Mouse (Mus musculus) kidney, postnatal 10 days (tissue): Measurements from ENCODE around the gene Pxdn.
A peak's percentile ranks its signal among the peaks of the same experiment; 100 is the strongest.

Source experiments
- DNase-seq: peaks from one replicate; pipeline ENCODE4 v3.0.0; 2021; ENCODE audit warnings: mixed read lengths

Gene Pxdn

DNA sequence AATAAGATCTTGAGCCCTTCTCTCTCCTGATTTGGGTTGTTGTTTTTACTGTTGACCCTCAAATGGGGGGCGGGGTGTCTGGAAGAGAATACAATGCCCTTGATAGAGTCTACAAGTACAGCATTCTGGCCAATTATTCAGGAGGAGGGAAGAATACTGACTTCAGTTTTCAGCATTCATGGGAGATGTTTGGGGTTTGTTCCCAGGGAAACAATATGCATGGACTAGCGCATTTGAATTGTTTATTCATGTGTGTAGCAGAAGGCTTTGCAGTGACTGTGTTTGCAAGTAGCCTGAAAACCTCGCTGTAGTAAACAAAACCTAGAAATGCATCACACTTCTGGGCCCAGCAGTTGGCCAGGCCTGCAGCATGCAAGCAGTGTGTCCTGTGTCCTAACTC lies 17.1 kb downstream of the Pxdn start:
- DNase-seq, result no peak

DNA sequence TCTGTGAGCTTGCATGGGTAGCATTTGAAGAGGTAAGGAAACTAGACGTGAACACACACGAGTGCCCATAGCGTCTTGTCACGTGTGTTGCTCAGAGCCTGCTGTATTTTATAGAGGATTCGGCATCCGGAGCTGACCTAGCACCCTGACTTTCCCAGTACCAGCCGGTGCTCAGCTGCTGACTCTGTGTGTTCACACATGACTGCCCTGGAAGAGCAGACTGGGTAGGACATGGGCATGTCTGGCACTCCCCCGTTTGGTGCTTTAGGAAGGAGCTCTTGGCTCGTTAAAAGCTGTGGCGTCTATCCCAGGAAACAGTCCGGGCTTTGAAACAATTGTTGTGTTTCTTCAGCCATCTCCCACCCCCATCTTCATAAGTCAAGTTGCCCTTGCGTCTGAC lies 19.6 kb downstream of the Pxdn start:
- DNase-seq, result peak; percentile 69

DNA sequence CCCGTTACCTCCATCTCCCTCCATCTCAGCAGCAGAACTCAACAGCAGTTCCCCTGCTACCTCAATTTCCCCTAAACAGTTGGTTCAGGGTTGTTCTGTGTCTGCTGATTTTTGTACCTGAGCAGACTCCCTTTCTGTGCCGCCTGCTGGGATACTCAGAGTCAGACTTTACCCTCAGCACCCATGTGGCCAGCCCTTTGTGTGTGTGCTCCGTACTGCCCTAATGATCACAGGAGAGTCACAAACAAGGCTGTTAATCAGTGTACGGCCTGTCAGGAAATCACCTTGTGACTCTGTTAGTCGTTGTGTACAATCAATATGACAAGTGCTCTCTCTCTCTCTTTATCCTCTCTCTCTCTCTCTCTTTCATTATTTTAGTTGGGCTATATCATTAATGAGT lies 21.2 kb downstream of the Pxdn start:
- peak; percentile 34 for DNase-seq

DNA sequence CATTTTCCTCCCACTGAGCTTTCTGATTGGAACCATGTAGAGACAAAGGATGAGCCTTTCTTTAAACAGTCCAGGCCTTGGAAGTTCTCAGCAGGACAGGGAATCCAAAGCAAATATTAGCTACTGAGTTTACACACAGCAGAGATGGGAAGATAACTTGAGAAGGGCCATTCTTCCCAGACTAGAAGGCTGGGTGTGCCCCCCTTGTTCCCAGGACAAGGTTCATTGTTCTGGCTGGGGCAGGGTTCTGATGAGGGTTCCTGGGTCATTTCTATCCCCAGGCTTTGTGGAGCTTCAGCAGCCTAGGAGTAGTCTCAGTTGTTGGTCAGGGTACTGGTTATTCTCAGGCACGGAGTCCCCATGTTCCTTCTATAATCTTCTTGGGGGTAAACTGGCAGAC lies 23.6 kb downstream of the Pxdn start:
- no peak for DNase-seq

DNA sequence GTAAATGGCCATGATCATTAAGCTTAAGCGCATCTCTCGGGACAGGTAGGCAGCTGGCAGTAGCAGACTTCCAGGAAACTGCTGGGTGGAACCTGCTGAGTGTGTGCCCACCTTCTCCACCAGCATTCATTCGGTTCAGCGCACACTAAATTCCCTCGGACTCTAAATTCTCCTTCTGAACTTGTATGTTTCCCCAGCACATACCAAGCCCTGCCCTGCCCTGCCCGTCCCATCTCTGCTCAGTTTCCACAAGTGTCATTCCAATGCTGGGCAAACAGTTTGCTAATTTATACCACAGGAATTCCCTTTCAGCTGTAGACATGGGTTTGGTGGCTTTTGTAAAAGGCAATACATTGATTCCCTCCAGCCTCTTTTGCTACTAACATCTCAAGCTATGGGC lies 27.6 kb downstream of the Pxdn start:
- no peak for DNase-seq

DNA sequence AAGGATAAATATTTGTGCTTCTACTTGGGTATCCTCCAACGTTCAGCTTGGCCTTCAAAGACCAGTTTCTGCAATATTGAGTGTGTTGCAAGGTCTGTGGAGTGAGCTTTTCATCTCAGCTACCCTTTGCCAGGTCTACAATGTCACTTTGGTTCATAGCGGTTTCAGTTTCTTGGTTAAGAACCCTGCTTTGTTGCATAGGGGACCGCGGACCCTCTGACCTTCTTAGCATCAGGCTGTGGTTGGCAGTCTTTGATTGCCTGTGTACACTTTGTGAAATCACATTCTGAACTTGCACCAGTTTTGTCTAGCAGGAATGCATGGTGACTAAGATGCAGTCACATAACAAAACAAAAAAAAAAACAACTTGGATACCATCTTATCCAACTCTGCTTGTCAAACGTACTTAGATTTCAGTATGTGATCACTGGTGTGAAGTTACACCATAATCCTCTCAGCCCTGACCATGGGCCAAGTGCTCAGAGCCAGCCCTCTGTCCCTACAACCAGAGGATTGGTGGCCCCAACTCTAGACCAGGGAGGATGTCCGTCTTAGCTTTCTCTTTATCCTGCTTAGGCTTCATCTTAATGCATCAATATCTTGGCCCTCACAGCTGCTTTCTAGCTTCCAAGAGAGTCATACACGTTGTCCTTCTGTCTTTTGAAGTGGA lies 34.5 kb downstream of the Pxdn start:
- no peak for DNase-seq

DNA sequence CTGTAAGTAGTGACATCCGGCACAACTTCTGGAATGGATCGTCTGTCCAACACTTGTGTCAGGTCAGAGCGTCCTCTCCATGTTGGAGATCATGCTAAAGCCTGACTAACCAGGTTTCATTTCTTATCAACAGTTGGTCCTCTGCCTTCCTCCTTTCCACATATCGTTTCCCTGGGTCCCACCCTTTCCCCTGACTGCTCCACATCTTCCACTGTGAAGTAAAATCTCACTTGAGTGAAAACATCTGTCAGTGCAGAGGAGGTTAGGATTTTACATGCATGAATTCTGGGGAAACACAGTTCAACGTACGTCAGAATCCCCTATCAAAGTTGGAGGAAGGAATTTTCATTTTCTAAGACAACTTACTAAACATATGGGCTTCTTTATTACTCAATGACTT lies 35.1 kb downstream of the Pxdn start:
- no peak for DNase-seq

DNA sequence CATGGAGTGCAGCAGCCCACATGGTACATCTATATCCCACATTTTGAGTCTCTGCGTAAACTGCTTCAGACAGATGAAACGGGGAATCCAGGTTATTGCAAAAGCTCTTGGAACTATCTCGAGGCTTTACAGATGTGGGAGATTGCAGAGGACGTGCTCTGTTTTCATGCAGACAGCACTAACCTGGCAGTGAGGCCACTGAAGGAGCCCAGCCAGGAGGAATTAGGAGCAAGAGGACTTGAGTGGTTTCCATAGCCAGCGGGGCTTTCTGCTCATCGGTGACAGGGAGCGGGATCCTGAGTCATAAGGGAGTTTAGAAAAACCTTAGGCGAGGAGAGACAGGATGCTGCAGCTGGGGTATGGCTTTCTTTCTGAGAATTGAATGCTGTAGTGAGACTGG lies 42.7 kb downstream of the Pxdn start:
- no peak for DNase-seq

DNA sequence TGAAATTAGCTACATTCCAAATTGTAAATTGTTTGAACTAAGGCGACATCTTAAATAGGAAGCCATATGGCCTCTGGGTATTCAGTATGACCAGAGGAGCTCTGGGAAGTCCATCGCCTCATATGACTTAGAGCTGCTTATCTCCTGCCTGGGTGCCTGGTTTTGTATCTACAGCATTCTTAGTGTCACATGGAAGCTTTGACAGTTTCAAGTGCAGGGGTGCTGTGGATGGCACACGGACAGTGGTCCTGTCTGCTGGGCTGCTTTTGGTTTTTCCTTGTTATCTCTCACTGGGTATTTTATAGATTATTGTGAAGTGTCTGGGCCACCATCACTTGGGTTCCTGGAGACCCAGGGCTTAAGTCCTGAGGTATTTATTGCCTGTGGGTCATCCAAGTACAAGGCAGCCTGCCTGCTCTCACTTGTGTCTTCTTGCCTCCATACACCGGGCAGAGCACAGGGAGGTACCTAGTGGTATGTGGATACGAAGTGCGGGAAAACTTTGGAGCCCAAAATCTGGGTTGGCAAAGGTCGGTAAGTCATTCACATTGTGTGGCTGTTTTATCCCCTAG lies 44.4 kb downstream of the Pxdn start:
- DNase-seq, result no peak

DNA sequence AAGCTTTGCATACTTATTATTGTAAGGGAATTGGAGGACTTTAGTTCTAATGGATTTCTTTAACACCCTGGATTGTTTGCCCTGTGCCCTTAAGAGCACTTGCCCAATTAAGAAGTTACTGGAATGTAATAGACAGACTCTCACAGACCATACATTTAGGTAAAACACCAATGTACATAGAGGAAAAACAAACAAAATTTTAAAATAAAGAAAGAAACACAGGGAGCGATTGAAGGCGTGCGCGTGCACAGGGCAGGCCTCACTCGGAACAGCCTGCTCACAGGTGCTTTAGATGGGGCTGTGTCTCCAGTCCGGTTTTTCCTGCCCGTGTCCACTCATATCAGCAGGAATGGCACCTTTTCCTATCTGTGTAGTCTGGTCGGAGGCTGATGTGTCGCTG lies 45.8 kb downstream of the Pxdn start:
- no peak for DNase-seq

DNA sequence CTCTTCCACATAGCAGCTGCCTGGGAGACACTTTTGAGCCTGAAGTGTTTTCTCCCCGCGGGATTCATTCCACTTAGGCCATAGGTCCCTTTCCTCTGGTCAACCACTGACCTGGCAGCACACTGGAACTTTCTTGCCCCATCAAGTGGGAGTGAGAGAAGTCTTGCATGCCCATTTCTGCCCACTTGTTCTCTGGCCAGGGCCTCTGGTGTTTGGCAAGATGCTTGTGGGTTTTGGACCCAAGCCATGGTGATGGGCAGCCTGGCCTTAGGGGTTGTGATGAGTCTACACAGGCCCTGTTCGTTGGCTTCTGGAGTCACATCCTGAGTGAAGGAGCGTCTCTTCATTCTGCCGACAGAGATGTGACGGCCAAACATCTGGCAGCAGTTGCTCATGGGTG lies 47.7 kb downstream of the Pxdn start:
- DNase-seq, result no peak

DNA sequence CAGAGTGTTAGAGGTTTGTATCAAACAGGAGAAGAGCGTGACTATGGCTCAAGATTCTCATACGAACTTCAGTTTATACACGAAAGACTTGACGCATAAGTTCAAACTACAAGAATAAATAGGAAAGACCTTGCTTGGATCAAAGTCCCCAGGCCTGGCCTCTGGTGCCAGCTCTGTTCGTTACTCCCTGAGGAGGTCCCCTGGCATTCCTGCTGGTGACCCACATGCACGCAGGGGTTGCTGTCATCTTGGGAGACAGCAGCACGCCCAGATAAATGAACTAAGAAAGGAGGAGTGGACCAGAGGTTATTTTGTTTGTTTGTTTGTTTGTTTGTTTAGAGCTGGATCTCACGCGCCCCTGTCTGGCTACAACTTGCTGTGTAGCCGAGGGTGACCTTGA lies 48.8 kb downstream of the Pxdn start:
- DNase-seq, result no peak

DNA sequence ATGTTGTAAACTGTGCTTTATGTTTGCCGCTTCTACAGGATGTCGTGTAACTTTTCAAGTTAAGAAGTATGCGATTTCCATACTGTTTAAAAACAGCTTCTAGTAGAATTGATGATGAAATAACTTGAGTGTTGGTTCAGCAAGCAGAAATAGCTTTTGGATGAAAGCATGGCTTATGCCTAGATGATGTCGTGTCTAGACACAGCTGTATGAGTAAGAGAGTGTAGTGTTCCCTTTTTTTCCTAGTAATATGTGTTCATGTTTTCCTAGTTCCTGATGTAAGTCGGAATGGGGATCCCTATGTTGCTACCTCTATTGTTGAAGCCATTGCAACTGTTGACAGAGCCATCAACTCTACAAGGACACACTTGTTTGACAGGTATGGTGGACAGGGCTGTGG lies 61.5 kb downstream of the Pxdn start:
- DNase-seq, result no peak

DNA sequence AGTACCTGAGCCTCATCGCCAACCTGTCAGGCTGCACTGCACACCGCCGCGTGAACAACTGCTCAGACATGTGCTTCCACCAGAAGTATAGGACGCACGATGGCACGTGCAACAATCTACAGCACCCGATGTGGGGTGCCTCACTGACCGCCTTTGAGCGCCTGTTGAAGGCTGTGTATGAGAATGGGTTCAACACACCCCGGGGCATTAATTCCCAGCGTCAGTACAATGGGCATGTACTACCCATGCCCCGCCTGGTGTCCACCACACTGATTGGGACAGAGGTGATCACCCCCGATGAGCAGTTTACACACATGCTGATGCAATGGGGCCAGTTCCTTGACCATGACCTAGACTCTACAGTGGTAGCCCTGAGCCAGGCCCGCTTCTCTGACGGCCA lies 64.5 kb downstream of the Pxdn start:
- DNase-seq, result no peak

DNA sequence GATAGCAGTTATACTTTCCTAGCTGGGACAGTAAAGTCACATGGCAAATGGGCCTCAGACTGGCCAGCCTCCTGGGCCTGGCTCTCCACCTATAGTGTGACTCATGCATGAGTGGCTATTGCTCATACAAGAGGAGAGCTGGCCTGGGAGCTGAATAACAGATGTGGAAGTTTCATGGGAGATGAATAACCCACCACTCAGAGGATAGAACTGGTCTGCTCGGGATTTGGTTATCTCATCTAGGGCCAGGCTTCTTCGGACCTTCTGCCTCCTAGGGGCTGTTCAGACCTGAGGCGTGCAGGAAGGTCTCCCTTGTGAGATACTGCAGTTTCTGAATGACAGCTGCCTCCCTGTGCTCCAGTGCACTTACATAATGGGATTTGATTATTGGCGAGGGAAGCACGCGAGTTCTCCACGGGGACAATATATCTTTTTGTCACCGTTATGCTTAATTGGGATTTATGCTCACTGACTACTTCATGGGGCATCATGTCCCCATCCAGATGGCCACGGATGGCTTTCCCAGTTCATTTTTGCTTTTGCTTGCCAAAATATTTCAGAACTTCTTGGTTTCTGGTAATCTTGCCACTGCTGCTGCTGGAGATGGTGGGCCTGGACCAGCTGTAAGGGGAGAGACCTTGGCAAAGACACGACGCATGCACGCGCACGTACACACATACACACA lies 66.4 kb downstream of the Pxdn start:
- DNase-seq, result no peak

DNA sequence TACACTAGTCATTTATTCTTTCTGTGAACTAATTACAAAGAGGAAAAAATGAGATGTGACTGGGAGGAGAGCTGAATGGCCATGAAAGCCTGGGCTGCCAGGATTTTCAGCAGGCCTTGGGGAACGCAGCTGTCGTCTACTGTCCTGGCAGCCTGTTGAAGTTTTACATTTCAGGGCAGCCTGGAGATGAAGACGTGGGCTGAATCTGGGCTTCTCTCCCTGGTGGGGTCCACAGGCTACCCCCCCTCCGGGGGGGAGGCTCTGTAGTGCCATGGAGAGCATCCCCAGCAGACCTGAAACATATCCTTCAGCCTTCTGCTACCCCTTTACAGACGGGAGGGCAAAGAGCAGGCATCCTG lies 66.9 kb downstream of the Pxdn start:
- DNase-seq, result no peak

DNA sequence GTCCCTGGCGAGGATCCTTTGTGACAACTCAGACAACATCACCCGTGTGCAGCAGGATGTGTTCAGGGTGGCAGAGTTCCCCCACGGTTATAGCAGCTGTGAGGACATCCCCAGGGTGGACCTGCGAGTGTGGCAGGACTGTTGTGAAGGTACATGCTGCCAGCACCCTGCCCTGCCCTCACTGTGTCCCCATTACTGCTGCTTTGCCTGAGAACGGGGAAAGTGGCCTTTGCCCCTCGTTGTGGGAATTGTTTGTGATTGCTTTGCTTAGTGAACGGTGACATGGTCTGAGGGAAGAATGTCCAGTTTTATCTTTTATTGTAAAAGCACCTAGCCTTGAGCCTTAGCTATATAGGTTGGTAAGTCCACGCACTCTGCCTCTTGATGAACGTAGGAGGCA lies 69.2 kb downstream of the Pxdn start:
- no peak for DNase-seq

DNA sequence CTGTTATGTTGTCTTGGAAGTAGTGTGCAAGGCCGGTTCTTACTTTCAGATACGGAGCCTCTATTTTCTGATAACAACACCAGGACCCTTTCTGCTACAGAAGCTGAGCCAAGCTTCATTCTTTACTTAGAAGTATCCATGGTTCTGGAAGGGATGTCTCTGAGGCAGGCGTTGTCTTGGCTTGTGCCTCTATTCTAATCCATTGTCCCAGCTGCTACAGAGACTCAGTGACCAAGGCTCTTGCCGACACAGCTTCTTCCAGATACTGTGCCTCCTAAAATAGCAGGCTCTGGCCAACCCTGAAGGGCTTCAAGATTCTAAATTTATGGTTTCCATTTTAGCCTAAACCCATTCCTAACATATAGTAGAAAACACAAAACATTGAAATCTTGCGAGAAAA lies 71.3 kb downstream of the Pxdn start:
- DNase-seq, result no peak

DNA sequence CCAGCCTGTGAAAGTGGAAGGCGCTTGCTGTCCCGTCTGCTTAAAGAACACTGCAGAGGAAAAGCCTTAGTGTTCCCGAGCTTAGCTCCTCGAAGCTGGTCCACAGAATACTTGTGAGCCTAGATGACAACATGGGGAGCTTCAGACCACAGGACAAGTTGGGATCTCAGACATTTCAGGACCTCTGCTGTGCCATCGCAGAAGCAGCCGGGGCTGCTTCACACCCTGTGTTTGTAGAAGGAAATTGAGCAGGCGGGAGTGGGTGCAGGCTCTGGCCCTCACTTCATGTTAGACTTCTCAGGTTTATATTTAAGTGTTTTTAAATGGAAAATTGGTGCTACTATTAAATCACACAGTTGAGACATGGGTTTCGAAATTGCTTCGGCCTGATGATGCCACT lies 78.1 kb downstream of the Pxdn start:
- no peak for DNase-seq

DNA sequence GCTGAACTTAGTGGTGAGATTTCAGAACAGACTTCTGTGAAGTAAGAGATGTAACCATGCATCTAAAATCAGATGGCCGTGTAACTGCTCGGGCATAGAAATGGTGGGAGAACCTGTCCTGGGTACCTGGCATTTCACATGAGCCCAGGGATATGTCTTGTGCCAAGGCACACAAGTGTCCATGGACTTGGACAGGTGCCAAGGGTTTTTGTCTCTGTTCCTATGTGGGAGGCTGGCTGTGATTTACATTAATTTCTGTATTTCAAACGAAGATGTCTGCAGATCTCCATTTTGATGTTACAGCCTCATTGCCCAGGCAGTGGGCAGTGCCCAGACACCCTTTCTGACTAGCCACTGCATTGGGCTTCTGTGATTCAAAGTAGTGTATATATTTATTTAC lies 79.7 kb downstream of the Pxdn start:
- no peak for DNase-seq

DNA sequence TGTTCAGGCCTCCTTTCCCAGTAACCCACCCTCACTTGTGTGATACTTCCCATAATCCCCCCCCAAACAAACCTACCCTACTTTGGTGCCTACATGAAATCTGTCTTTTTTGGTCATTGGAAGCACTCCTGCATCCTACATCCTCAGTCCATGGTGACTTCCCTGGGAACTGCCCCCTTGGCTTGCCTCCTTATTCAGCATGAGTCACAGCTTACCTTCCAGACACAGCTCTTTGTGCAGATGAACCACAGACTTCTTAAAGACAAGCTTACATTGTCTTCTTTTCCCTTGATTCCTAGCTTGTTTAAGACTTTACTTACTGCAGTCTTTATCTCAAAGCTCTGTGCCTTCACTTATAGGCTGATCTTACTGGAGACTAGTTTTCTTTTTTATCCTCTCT lies 83.0 kb downstream of the Pxdn start:
- DNase-seq, result no peak

DNA sequence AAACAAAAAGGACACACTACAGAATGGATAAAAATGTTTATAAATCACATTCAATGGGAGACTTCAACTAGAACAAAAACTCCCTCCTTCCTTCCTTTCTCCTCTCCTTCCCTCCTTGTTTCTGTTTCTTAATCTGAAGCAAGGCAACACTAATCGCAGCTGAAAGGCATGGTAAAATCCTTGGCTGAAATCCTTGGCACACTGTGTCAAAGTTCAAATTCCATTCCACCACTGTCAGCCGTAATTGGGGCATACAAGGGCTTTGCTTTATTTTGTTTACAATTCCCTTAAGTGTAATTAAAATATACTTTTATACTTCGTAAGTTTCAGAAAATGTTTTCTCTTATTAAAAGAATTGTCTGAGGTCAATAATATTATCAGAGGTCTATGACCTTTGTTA lies 86.1 kb downstream of the Pxdn start:
- no peak for DNase-seq

DNA sequence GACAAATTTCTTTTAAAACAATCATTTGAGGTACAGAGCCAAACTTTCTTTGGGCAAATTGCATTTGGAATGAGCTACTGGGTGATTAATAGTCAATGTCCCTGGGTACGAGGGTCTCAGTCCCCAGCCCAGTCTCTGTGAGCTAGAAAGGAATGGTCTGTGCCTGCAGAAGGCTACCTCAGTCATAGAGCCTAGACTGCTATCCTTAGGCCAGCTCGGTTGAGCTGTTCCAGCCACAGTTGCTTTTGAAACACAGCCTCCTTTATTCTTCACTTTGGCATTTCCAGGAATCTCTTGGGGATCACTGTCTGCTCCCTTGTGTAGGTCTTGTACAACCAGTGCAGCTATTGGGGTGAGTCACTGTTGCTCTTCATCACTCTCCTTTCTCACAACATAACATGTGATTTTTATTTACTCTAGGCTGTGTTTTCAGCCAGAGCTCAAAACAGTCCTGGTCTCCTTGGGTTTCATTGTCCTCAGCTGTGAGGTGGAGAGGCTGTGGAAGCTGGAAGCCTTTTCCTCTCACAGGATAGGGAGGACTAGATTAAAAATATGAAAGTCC lies 86.9 kb downstream of the Pxdn start:
- no peak for DNase-seq

DNA sequence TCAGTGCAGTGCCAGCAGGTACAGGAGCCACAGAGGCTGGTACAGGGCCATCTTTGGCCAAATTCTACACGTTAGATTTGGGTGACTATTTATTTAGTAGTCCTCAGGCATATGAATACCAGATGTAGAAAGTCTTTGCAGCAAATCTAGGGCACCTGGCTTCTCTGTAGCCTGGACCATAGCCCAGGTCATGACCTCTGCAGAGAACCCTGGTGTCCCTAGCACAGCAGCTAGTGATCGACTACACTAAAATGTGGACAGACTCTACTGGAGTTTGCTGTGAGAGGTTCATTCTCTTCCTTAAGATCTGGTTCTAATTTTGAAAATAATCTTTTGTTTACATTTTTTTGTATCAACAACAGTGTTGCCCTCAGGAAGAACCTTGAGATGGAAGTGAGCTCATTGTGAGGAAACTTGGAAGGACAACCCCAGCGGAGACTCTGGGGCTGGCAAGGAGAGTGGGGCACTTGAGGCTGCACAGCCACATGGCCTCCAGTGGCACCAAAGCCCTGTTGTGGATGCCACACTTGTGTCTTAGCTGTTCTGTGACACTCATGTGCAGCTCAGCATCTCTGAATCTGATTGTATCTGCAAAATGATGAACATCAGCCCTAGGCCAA lies 90.4 kb downstream of the Pxdn start:
- no peak for DNase-seq
